ENCODE assay signal across 19 mouse cellular contexts in the genomic region with DNA sequence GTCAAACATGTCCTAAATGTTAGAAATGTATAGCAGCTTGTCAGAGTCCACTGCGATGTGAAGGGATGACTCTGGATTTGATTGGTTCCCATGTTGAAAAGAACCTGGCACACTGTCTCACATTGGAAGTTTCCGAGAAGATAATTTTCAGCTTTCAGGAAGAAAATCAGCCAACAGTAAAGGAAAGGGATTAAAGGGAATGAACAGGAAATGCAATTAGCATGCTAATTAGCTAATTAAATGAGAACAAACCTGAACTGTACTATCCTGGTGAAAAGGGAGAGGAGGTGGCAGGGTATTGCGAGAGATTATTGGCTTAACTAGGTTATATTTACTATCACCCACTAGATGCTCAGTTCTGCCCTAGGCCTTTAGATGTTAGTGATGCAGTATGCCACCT.
"Had no signal": no experiment of that assay in that cellular context is flagged by ENCODE, and none has a peak within 500 bp of the region (broad histone marks: within the 10 kb centered on the region; RNA-seq: fewer than 3 reads in every experiment).

No protein-coding gene starts in this region.

- H3K4me3 ChIP-seq: left cerebral cortex, adult 2 months; liver, embryonic 13.5 days; midbrain, embryonic 12.5 days; neural tube, embryonic 12.5 days; neural tube, embryonic 15.5 days had no signal

- H3K27me3 ChIP-seq: liver, embryonic 13.5 days; midbrain, embryonic 12.5 days; neural tube, embryonic 12.5 days; neural tube, embryonic 15.5 days had no signal

- H3K36me3 ChIP-seq: liver, embryonic 13.5 days; midbrain, embryonic 12.5 days; neural tube, embryonic 12.5 days; neural tube, embryonic 15.5 days had no signal

- H3K9me3 ChIP-seq: liver, embryonic 13.5 days; midbrain, embryonic 12.5 days; neural tube, embryonic 12.5 days; neural tube, embryonic 15.5 days had no signal

- H3K9ac ChIP-seq: liver, embryonic 13.5 days; midbrain, embryonic 12.5 days; neural tube, embryonic 12.5 days; neural tube, embryonic 15.5 days had no signal

- H3K4me2 ChIP-seq: liver, embryonic 13.5 days; midbrain, embryonic 12.5 days; neural tube, embryonic 12.5 days; neural tube, embryonic 15.5 days had no signal

- H3K4me1 ChIP-seq: liver, embryonic 13.5 days; neural tube, embryonic 12.5 days; neural tube, embryonic 15.5 days had no signal

- DNase-seq: kidney, adult 18-20 months; kidney, adult 9 months; kidney, postnatal 14 days; kidney, postnatal 4 days; layer of hippocampus, postnatal 36 days; liver, embryonic 13.5 days; lung, adult 2 months; lung, postnatal 14 days; lung, postnatal 4 days; right cerebral cortex, postnatal 14 days; right cerebral cortex, postnatal 4 days; thymus, adult 2 months; thymus, postnatal 14 days; thymus, postnatal 4 days had no signal

- H3K27ac ChIP-seq: left cerebral cortex, adult 2 months; liver, embryonic 13.5 days; midbrain, embryonic 12.5 days; neural tube, embryonic 12.5 days; neural tube, embryonic 15.5 days; stomach, postnatal 0 days had no signal
